Mouse (Mus musculus) embryonic fibroblast, embryonic 13.5 days (primary cell): ENCODE data around the gene Itga11. TPM values are rescaled to one million over a fixed set of nuclear protein-coding genes. Genes with fewer than 3 reads are reported as not detected.

Experiments used
- H3K27ac ChIP-seq: 2 replicates; pipeline ENCODE4 v1.5.1; 2012; ENCODE audit warnings: low read length, control low read depth, inconsistent platforms; ENCODE audit not compliant: insufficient read depth
- H3K4me1 ChIP-seq: 2 replicates; pipeline ENCODE4 v1.6.1; 2011; ENCODE audit warnings: low read length; ENCODE audit not compliant: control insufficient read depth, insufficient read depth
- H3K4me3 ChIP-seq: 2 replicates; pipeline ENCODE4 v1.5.1; 2011; ENCODE audit warnings: mild to moderate bottlenecking, control low read depth, low read length; ENCODE audit not compliant: insufficient read depth
- CTCF ChIP-seq: IDR thresholded peaks from 2 replicates; pipeline ENCODE4 v1.5.1; 2011; ENCODE audit warnings: mild to moderate bottlenecking, control low read depth, low read length, moderate library complexity, borderline replicate concordance; ENCODE audit not compliant: insufficient read depth
- POLR2A ChIP-seq: IDR thresholded peaks from 2 replicates; pipeline ENCODE4 v1.6.1; 2011; ENCODE audit warnings: low read depth, mild to moderate bottlenecking, control low read depth, low read length, moderate library complexity
- polyA plus RNA-seq: library from polyadenylated mRNA; stranded (reverse); fragments of >200 nt; gene quantifications from 2 replicates; pipeline ENCODE4 v1.2.4, GENCODE M21; 2011; ENCODE audit warnings: low read depth; ENCODE audit not compliant: missing spikeins, insufficient read length

Itga11 gene
- polyA plus RNA-seq, 1 experiment, result 139 TPM

DNA sequence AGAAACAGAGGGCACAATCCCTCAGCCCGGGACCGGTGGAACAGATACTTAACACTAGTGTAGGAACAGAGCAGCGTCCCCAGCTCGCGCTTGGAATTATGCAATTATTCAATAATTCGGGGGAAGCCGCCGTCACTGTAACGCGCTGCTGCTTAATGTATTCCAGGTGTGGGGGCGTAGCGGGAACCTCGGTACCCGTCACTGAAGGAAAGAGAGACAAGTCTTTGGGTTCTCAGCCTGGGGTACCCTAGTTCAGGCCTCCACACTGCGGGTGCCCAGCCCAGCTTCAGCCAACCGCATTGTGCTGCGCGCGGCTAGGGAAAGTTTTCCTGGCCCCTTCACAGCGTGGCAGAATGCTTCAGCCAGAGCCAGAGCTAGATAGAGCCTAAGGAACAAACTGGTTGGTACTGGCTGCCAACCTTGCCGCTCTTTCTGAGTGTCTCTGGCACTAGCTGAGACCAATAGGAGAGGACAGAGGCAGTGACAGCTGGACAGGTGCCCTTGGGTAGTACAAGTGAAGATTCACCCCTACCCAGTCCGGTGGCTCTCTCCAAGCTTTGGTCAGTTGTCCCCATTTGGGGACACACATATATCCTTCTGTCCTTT, 1.0 kb downstream of the Itga11 start:
- Histone ChIP-seq H3K27ac (peak overlapping the region; percentile 2), H3K4me3 (peak overlapping the region; percentile 72), H3K4me1 (no peaks in the 10 kb centered on the region)
- TF ChIP-seq POLR2A, result no peak; the same call in 1 of the 2 replicates
- no peak for TF ChIP-seq CTCF

DNA sequence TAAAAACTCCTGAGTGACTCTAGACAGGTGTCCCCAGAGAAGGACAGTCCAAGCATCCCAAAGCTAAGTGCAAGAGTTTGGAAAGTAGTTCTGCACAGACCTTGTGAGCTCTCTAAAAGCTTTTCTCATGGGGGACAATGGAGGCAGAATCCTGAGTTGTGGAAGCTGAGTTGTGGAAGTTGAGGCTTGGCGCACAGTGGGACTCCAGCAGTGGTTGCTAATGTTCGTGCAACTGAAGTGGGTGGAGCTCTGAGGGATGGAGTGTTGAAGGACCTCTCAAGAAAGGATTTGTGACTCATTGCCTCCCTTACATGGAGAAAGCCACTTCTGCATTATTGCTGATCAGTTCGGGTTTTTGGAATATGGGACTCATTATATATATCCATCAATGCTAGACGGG, 1.8 kb downstream of the Itga11 start:
- peak overlapping the region; percentile 28; the same call in 1 of the 2 replicates for H3K27ac ChIP-seq
- TF ChIP-seq POLR2A, result peak; percentile 53
- no peak for TF ChIP-seq CTCF
- H3K4me3 ChIP-seq, result peak overlapping the region; percentile 72
- H3K4me1 ChIP-seq, result no peaks in the 10 kb centered on the region

DNA sequence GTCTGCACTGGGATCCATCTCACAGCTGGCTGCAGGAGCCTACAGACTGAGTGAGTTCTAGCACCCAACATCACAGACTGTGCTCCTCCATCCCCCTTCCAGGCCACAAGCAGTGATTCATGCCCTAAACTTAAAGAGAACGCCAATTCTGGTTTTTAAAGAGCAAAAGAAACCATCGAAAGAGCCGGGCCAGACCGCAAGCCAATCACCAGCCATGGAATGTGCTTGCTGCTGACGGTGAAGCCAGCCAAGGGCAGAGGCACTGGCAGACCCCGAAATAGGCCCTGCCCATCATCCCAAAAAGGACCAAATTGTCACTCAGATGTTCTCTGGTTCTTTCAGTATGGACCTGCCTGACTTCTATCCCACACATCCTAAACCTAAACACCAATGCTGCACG, 6.7 kb downstream of the Itga11 start:
- 0 out of 2 replicates have a peak, but pooled peaks have one; percentile 34 for TF ChIP-seq POLR2A
- no peak for TF ChIP-seq CTCF
- Histone ChIP-seq H3K4me3 (no peak overlapping the region), H3K4me1 (no peaks in the 10 kb centered on the region), H3K27ac (peak overlapping the region; percentile 66)

DNA sequence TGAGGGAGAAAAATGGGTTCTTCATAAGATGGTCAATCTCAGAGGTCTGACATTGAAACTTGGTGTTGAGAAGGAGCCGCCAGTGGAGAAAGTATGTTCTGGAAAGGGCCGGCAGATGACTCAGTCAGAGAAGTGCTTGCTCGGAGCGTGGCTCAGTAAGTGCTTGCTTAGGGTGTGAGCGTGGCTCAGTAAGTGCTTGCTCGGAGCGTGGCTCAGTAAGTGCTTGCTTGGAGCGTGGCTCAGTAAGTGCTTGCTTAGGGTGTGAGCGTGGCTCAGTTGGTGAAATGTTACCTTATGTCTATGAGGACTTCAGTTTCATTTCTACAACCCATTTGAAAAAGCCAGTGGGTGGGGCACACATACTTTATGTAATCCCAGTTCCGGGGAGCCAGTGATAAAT, 12.1 kb downstream of the Itga11 start:
- TF ChIP-seq POLR2A (no peak), CTCF (no peak)
- Histone ChIP-seq H3K4me3 (no peak overlapping the region), H3K4me1 (no peaks in the 10 kb centered on the region), H3K27ac (no peak overlapping the region)

DNA sequence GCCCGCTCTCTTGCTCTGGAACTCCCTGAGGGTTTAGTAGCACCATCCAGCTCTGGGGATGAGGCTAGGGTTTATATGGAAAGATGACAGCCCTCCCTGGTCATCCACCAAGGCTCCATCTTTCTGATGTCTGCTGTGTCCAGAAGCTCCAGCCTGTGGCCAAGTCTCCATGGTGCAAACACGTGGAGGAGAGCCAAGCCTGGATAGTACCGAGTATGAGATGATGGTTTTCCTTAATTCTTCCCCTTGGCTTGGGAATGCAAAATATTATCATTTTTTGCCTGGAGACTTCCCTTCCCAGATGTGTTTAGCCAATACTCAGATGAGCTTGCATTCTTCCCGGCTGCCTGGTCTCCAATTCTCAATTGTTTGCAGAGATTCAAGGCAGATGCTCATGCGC, 16.4 kb downstream of the Itga11 start:
- H3K27ac ChIP-seq, result no peak overlapping the region
- H3K4me1 ChIP-seq, result no peaks in the 10 kb centered on the region
- no peak overlapping the region for H3K4me3 ChIP-seq
- TF ChIP-seq CTCF (no peak), POLR2A (no peak)

DNA sequence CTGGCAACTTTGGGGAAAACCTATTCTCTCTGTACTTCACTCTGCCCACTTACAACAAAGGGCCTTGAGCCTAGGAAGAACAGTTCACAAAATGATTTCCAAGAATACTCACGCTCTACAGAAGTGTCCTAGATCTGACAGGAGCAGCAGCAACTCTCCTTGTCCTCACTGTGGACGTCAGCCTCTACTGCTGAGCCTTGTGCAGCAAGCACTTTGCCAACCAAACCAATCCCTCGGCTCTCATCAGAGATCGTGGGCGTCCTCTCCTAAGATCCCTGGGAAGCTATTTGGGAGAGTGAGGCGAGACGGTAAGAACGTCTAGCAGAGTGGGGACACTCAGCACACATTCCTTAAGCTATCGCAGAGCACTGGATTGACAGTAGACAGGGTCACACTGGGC, 17.6 kb downstream of the Itga11 start:
- TF ChIP-seq CTCF, result no peak
- no peak for TF ChIP-seq POLR2A
- Histone ChIP-seq H3K4me1 (no peaks in the 10 kb centered on the region), H3K4me3 (no peak overlapping the region), H3K27ac (no peak overlapping the region)

DNA sequence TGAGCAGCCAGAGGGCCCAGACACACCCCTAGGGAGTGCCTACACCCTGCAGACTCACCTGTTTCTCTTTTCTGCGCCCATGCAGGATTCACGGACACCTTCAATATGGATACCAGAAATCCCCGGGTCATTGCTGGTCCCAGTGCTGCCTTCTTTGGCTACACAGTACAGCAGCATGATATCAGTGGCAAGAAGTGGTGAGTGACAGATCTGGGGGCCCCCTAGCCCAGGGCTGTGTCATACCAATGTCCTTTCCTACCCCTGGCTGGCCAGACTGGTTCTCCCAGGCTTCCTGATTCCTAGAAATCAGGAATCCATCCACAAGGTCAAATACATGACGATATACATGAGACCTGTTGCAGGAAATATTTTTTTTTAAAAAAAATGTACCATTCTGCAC, 19.2 kb downstream of the Itga11 start:
- no peak overlapping the region for H3K27ac ChIP-seq
- no peak overlapping the region for H3K4me3 ChIP-seq
- TF ChIP-seq CTCF (no peak), POLR2A (no peak)
- H3K4me1 ChIP-seq, result no peaks in the 10 kb centered on the region

DNA sequence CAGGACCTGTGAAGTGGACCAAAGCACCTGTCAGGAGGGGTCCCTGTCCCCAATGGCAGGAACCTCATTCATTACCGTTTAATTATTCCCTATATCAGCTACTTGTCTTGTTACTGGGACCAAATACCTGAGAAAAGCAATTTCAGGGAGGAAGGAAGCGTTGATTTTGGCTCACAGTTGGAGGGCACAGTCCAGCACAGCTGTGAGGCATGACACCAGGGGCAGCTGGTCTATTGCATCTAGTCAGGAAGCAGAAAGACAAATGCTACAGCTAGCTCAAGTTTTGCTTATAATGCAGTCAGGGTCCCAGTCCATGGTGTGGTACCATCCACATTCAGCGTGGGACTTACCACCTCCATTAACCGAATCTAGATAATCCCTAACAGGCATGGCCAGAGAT, 29.6 kb downstream of the Itga11 start:
- Histone ChIP-seq H3K4me1 (peaks cover 3% of the 10 kb centered on the region; the same call in 1 of the 2 replicates), H3K27ac (no peak overlapping the region), H3K4me3 (no peak overlapping the region)
- TF ChIP-seq POLR2A, result no peak
- TF ChIP-seq CTCF, result no peak

DNA sequence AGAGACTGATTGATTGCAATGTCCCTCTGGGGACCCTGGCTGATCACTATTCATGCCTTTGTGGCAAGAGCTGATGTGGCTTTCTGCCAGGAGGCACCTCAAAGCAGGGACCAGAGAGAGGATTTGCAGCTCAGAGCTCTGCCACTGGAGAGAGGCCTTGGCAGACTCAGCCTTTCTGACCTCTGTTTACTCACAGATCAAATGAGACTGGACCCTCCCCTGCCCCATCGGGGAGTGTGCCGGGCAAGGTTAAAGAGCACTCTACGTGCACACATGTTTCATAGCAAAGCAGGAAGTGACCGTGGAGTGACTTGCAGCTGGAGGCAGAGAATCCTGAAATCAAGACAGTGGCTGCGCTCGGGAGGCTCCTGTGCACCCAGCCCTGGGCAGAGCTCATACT, 30.2 kb downstream of the Itga11 start:
- TF ChIP-seq POLR2A (no peak), CTCF (no peak)
- H3K27ac ChIP-seq, result no peak overlapping the region
- no peak overlapping the region for H3K4me3 ChIP-seq
- H3K4me1 ChIP-seq, result peaks cover 3% of the 10 kb centered on the region; the same call in 1 of the 2 replicates

DNA sequence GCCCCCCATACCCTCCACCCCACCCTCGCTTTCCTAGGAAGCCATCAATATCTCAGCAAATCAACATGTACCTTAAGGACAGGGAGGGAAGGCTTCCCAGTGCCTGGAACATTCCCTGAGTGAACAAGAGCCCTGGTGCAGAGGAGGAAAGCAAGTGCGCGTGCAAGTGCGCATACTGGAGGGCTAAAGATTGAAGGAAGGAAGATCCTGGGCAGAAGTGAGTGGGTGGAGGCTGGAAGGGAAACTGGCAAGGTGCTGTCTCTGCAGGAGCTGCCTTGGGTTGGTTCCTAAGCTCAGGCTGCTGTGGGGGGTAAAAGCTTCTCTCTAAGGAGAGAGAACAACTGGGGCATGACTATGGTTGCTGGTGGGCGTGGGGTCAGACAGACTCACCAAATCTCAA, 32.4 kb downstream of the Itga11 start:
- no peak overlapping the region for H3K27ac ChIP-seq
- peaks cover 3% of the 10 kb centered on the region; the same call in 1 of the 2 replicates for H3K4me1 ChIP-seq
- TF ChIP-seq POLR2A, result no peak
- no peak for TF ChIP-seq CTCF
- no peak overlapping the region for H3K4me3 ChIP-seq
